25 mouse cellular contexts compared by ENCODE assay signal in genomic region chr4:111452192-111452591, GRCm38 (mm10). TPM values are rescaled to one million over a fixed set of nuclear protein-coding genes. Genes with fewer than 3 reads are reported as not detected.
DNase-seq lines count a peak whose midpoint lies in the region; ATAC-seq and TF ChIP-seq lines count a peak whose summit lies in the region.
"Had no signal": no experiment of that assay in that cellular context is flagged by ENCODE, and none has a peak within 500 bp of the region (broad histone marks: within the 10 kb centered on the region; RNA-seq: fewer than 3 reads in every experiment).

No protein-coding gene starts in this region.

- H3K9ac ChIP-seq in intestine, embryonic 14.5 days (ENCODE audit: low read length), result no peak overlapping the region
- no peak overlapping the region for H3K9ac ChIP-seq in intestine, embryonic 15.5 days
- no peak overlapping the region for H3K9ac ChIP-seq in stomach, postnatal 0 days (ENCODE audit: low read length)
- H3K9ac ChIP-seq: embryonic facial prominence, embryonic 13.5 days; forebrain, embryonic 13.5 days; heart, embryonic 15.5 days; hindbrain, embryonic 15.5 days had no signal

- H3K27me3 ChIP-seq in intestine, embryonic 14.5 days (replicated peaks; ENCODE audit: control insufficient read depth, insufficient read depth, low read length), result no peaks in the 10 kb centered on the region
- no peaks in the 10 kb centered on the region for H3K27me3 ChIP-seq in intestine, embryonic 15.5 days (replicated peaks)
- no peaks in the 10 kb centered on the region for H3K27me3 ChIP-seq in small intestine, adult 2 months (ENCODE audit: control insufficient read depth, insufficient read depth, low read length)
- no peaks in the 10 kb centered on the region for H3K27me3 ChIP-seq in stomach, postnatal 0 days (ENCODE audit: control insufficient read depth, insufficient read depth, low read length)
- H3K27me3 ChIP-seq in forebrain, embryonic 10.5 days (ENCODE audit: poor library complexity, severe bottlenecking), result peaks cover 2% of the 10 kb centered on the region; the same call in 1 of the 2 replicates
- H3K27me3 ChIP-seq: embryonic facial prominence, embryonic 13.5 days; heart, embryonic 15.5 days; hindbrain, embryonic 15.5 days had no signal

- no peak for TF ChIP-seq CTCF in small intestine, adult 2 months (IDR thresholded peaks at IDR 0.05; ENCODE audit: extremely low read depth, insufficient read length, insufficient replicate concordance, low read depth, low read length)
- TF ChIP-seq CTCF in stomach, postnatal 0 days (IDR thresholded peaks at IDR 0.05; ENCODE audit: low read depth), result no peak

- no peak overlapping the region for H3K4me3 ChIP-seq in intestine, embryonic 14.5 days (ENCODE audit: low read depth, low read length)
- H3K4me3 ChIP-seq in intestine, embryonic 15.5 days (replicated peaks), result no peak overlapping the region
- H3K4me3 ChIP-seq in small intestine, adult 2 months (ENCODE audit: low read depth, low read length), result no peak overlapping the region
- H3K4me3 ChIP-seq in stomach, postnatal 0 days (ENCODE audit: low read depth, low read length), result no peak overlapping the region
- H3K4me3 ChIP-seq in forebrain, embryonic 10.5 days, result no peak overlapping the region
- H3K4me3 ChIP-seq: embryonic facial prominence, embryonic 10.5 days; embryonic facial prominence, embryonic 13.5 days; erythroblast, embryonic 14.5 days; forebrain, embryonic 13.5 days; gastrocnemius, adult 2 months; heart, embryonic 15.5 days; hindbrain, embryonic 15.5 days had no signal

- no peak overlapping the region for H3K27ac ChIP-seq in intestine, embryonic 14.5 days (ENCODE audit: low read depth)
- peak overlapping the region; percentile 58 for H3K27ac ChIP-seq in intestine, embryonic 15.5 days
- H3K27ac ChIP-seq in small intestine, adult 2 months (ENCODE audit: insufficient read depth, low read depth, low read length), result peak overlapping the region; percentile 2; the same call in 1 of the 2 replicates
- H3K27ac ChIP-seq in stomach, postnatal 0 days (replicated peaks), result no peak overlapping the region
- H3K27ac ChIP-seq in forebrain, embryonic 10.5 days, result no peak overlapping the region
- H3K27ac ChIP-seq: embryonic facial prominence, embryonic 10.5 days; embryonic facial prominence, embryonic 13.5 days; forebrain, embryonic 13.5 days; gastrocnemius, adult 2 months; heart, embryonic 15.5 days; hindbrain, embryonic 15.5 days had no signal

- ATAC-seq in intestine, embryonic 14.5 days (replicated peaks; ENCODE audit: low FRiP score, low TSS enrichment, low read depth), result peak; percentile 41; the same call in 1 of the 2 replicates
- peak; percentile 84 for ATAC-seq in intestine, embryonic 15.5 days
- peak; percentile 64 for ATAC-seq in stomach, postnatal 0 days (ENCODE audit: low FRiP score, low TSS enrichment)
- ATAC-seq: CD4-positive, CD25-positive, alpha-beta regulatory T cell, adult 4 months; forebrain, embryonic 13.5 days; forebrain, embryonic 16.5 days had no signal

- H3K36me3 ChIP-seq in intestine, embryonic 14.5 days (ENCODE audit: control insufficient read depth, insufficient read depth, low read length), result peaks cover 53% of the 10 kb centered on the region
- H3K36me3 ChIP-seq in intestine, embryonic 15.5 days, result 0 out of 2 replicates have a peak, but pooled peaks cover 7% of the 10 kb centered on the region
- H3K36me3 ChIP-seq in small intestine, adult 2 months (ENCODE audit: control insufficient read depth, insufficient read depth, low read length), result no peaks in the 10 kb centered on the region
- H3K36me3 ChIP-seq in stomach, postnatal 0 days (ENCODE audit: control insufficient read depth, insufficient read depth, low read length), result peaks cover 11% of the 10 kb centered on the region; the same call in 1 of the 2 replicates
- peaks cover 63% of the 10 kb centered on the region for H3K36me3 ChIP-seq in forebrain, embryonic 10.5 days (replicated peaks)

- no peak for TF ChIP-seq EP300 in stomach, postnatal 0 days (optimal IDR thresholded peaks at IDR 0.05)

- 83% methylated on average over 5 of the region's 5 CpGs for WGBS in intestine, embryonic 14.5 days
- WGBS in intestine, embryonic 15.5 days, result 69% methylated on average over 5 of the region's 5 CpGs
- WGBS in small intestine, adult 2 months, result 26% methylated on average over 5 of the region's 5 CpGs
- 81% methylated on average over 5 of the region's 5 CpGs for WGBS in stomach, postnatal 0 days
- 93% methylated on average over 5 of the region's 5 CpGs for WGBS in forebrain, embryonic 10.5 days

- no peak for DNase-seq in intestine, embryonic 14.5 days (ENCODE audit: low spot score)
- no peak for DNase-seq in stomach, postnatal 0 days (ENCODE audit: low spot score)
- no peak for DNase-seq in left cerebral cortex, adult 11 months (ENCODE audit: low spot score)
- DNase-seq in forebrain, embryonic 10.5 days (ENCODE audit: extremely low spot score, low spot score), result no peak
- DNase-seq: adrenal gland, adult 2 months; adrenal gland, postnatal 14 days; cerebellum, adult 11-12 months; cerebellum, adult 8-10 months; cerebellum, postnatal 10 days; cerebellum, postnatal 36 days; embryo, embryonic 11 days; gastrocnemius, adult 2 months; gastrocnemius, postnatal 14 days had no signal

- H3K4me1 ChIP-seq in intestine, embryonic 14.5 days (replicated peaks; ENCODE audit: control insufficient read depth, insufficient read depth, low read length), result peaks cover 3% of the 10 kb centered on the region; the same call in 1 of the 2 replicates
- peaks cover 7% of the 10 kb centered on the region; the same call in 1 of the 2 replicates for H3K4me1 ChIP-seq in intestine, embryonic 15.5 days (replicated peaks)
- H3K4me1 ChIP-seq in small intestine, adult 2 months (ENCODE audit: control insufficient read depth, insufficient read depth, insufficient read length, low read length), result peaks cover 3% of the 10 kb centered on the region; the same call in 1 of the 2 replicates
- H3K4me1 ChIP-seq in stomach, postnatal 0 days (replicated peaks; ENCODE audit: control insufficient read depth, insufficient read depth), result no peaks in the 10 kb centered on the region; the same call in 1 of the 2 replicates
- peaks cover 4% of the 10 kb centered on the region for H3K4me1 ChIP-seq in forebrain, embryonic 10.5 days
- H3K4me1 ChIP-seq: embryonic facial prominence, embryonic 10.5 days had no signal

- TF ChIP-seq POLR2A in small intestine, adult 2 months (IDR thresholded peaks at IDR 0.05; ENCODE audit: low read depth, low read length), result no peak

- H3K9me3 ChIP-seq in intestine, embryonic 14.5 days (ENCODE audit: control insufficient read depth, low read length), result no peaks in the 10 kb centered on the region
- no peaks in the 10 kb centered on the region for H3K9me3 ChIP-seq in intestine, embryonic 15.5 days
- no peaks in the 10 kb centered on the region for H3K9me3 ChIP-seq in stomach, postnatal 0 days (ENCODE audit: control insufficient read depth, low read length)
- H3K9me3 ChIP-seq in forebrain, embryonic 10.5 days, result no peaks in the 10 kb centered on the region
- H3K9me3 ChIP-seq: embryonic facial prominence, embryonic 10.5 days; embryonic facial prominence, embryonic 13.5 days; forebrain, embryonic 13.5 days; heart, embryonic 15.5 days; hindbrain, embryonic 15.5 days had no signal

- no peak overlapping the region for H3K4me2 ChIP-seq in intestine, embryonic 14.5 days (ENCODE audit: low read length)
- H3K4me2 ChIP-seq in intestine, embryonic 15.5 days (replicated peaks), result no peak overlapping the region
- H3K4me2 ChIP-seq in stomach, postnatal 0 days (replicated peaks; ENCODE audit: low read depth), result no peak overlapping the region
- H3K4me2 ChIP-seq: embryonic facial prominence, embryonic 13.5 days; forebrain, embryonic 13.5 days; heart, embryonic 11.5 days; heart, embryonic 15.5 days; hindbrain, embryonic 15.5 days had no signal

RNA-seq across cellular contexts. Expression of gene Bend5, which starts 37.4 kb away (rescaled TPM):
- 37.4 and 45.6 TPM in 2 replicates for polyA plus RNA-seq in intestine, embryonic 14.5 days (2014; fragmentation: Nextera tagmentation; extraction: Ambion mirVana)
- polyA plus RNA-seq in intestine, embryonic 15.5 days (2015; fragmentation: Nextera tagmentation; extraction: Ambion mirVana), result 33.9 and 36.6 TPM in 2 replicates
- 3.4 and 6.8 TPM in 2 replicates for polyA plus RNA-seq in small intestine, adult 2 months (2012; rRNA removed)
- 21.7 and 22.7 TPM in 2 replicates for polyA plus RNA-seq in stomach, postnatal 0 days (2015; fragmentation: Nextera tagmentation; extraction: Ambion mirVana)
- 23.0 and 25.6 TPM in 2 replicates for polyA plus RNA-seq in forebrain, embryonic 10.5 days (2016; fragmentation: Nextera tagmentation; extraction: Ambion mirVana)
- polyA plus RNA-seq: C2C12; erythroblast, embryonic 14.5 days had no signal

Comparison
In these comparisons a context has a peak if more than half of its experiments do, and no peak if none do; other contexts are left out.
1. H3K27ac ChIP-seq: peak in intestine, embryonic 15.5 days (single experiment) and small intestine, adult 2 months (single experiment); none in intestine, embryonic 14.5 days (single experiment), stomach, postnatal 0 days (single experiment) and forebrain, embryonic 10.5 days (single experiment).
2. Peak in every context shown above with its lines, with median percentiles within 50 percentile points of each other: ATAC-seq.